Mouse (Mus musculus): ENCODE data around the gene Slfnl1.

The Slfnl1 gene

GRCm38 (mm10) chr4:120531986-120532385 is at the start of gene Slfnl1:
TSS of gene Slfnl1 (plus strand) at chr4:120532231.
- no peak for DNase-seq (ENCODE audit: low read depth, low spot score)

GRCm38 (mm10) chr4:120487707-120488106 is 44.3 kb upstream of the Slfnl1 start:
- DNase-seq (ENCODE audit: low read depth, low spot score): no peak

- no peak for DNase-seq (ENCODE audit: low read depth, low spot score)
These were observed 25.1 kb upstream of the Slfnl1 start for GRCm38 (mm10) chr4:120506955-120507354.

GRCm38 (mm10) chr4:120511203-120511602 is 20.8 kb upstream of the Slfnl1 start:
- no peak for DNase-seq (ENCODE audit: low read depth, low spot score)

- no peak for DNase-seq (ENCODE audit: low read depth, low spot score)
These were observed 17.7 kb upstream of the Slfnl1 start for GRCm38 (mm10) chr4:120514366-120514765.

- no peak for DNase-seq (ENCODE audit: low read depth, low spot score)
These were observed 15.5 kb upstream of the Slfnl1 start for GRCm38 (mm10) chr4:120516491-120516890.

GRCm38 (mm10) chr4:120516907-120517306 is 15.1 kb upstream of the Slfnl1 start:
- DNase-seq (ENCODE audit: low read depth, low spot score): no peak

GRCm38 (mm10) chr4:120517335-120517734 is 14.7 kb upstream of the Slfnl1 start:
- DNase-seq (ENCODE audit: low read depth, low spot score): no peak

- no peak for DNase-seq (ENCODE audit: low read depth, low spot score)
These were observed 10.3 kb upstream of the Slfnl1 start for GRCm38 (mm10) chr4:120521761-120522160.

- no peak for DNase-seq (ENCODE audit: low read depth, low spot score)
These were observed 9.7 kb upstream of the Slfnl1 start for GRCm38 (mm10) chr4:120522351-120522750.

GRCm38 (mm10) chr4:120523092-120523491 is 8.9 kb upstream of the Slfnl1 start:
- DNase-seq (ENCODE audit: low read depth, low spot score): no peak

- no peak for DNase-seq (ENCODE audit: low read depth, low spot score)
These were observed 3.9 kb upstream of the Slfnl1 start for GRCm38 (mm10) chr4:120528171-120528570.

GRCm38 (mm10) chr4:120538664-120539063 is 6.6 kb downstream of the Slfnl1 start:
- no peak for DNase-seq (ENCODE audit: low read depth, low spot score)

GRCm38 (mm10) chr4:120544896-120545295 is 12.9 kb downstream of the Slfnl1 start:
- DNase-seq (ENCODE audit: low read depth, low spot score): no peak

- no peak for DNase-seq (ENCODE audit: low read depth, low spot score)
These were observed 24.6 kb downstream of the Slfnl1 start for GRCm38 (mm10) chr4:120556592-120556991.

GRCm38 (mm10) chr4:120565726-120566125 is 33.7 kb downstream of the Slfnl1 start:
- no peak for DNase-seq (ENCODE audit: low read depth, low spot score)

- no peak for DNase-seq (ENCODE audit: low read depth, low spot score)
These were observed 36.0 kb downstream of the Slfnl1 start for GRCm38 (mm10) chr4:120568005-120568404.

- no peak for DNase-seq (ENCODE audit: low read depth, low spot score)
These were observed 37.0 kb downstream of the Slfnl1 start for GRCm38 (mm10) chr4:120569025-120569424.

GRCm38 (mm10) chr4:120569486-120570437 is 37.7 kb downstream of the Slfnl1 start, which contains the start of gene Ctps:
TSS of gene Ctps (minus strand) at chr4:120570276.
- DNase-seq (ENCODE audit: low read depth, low spot score): peak; percentile 83

GRCm38 (mm10) chr4:120570438-120571069 is 38.5 kb downstream of the Slfnl1 start:
- no peak for DNase-seq (ENCODE audit: low read depth, low spot score)

- no peak for DNase-seq (ENCODE audit: low read depth, low spot score)
These were observed 39.0 kb downstream of the Slfnl1 start for GRCm38 (mm10) chr4:120571070-120571464.

GRCm38 (mm10) chr4:120571691-120572090 is 39.7 kb downstream of the Slfnl1 start:
- DNase-seq (ENCODE audit: low read depth, low spot score): no peak

- no peak for DNase-seq (ENCODE audit: low read depth, low spot score)
These were observed 48.9 kb downstream of the Slfnl1 start for GRCm38 (mm10) chr4:120580894-120581293.
